Mouse (Mus musculus) brain, embryonic 14.5 days (tissue): ENCODE results near the gene Kdm7a. TPM values are rescaled to one million over a fixed set of nuclear protein-coding genes. Genes with fewer than 3 reads are reported as not detected.

ENCODE experiments used
- DNase-seq: peaks from one replicate; pipeline ENCODE4 v3.0.0-alpha.2; 2011; ENCODE audit warnings: low read depth
- CTCF ChIP-seq: fragments of 200-500 bp; IDR thresholded peaks from 2 replicates; pipeline ENCODE4 v1.5.1; 2012; ENCODE audit warnings: inconsistent platforms, mild to moderate bottlenecking, moderate library complexity, borderline replicate concordance; ENCODE audit not compliant: insufficient read depth, insufficient read length; ENCODE audit errors: extremely low read depth
- POLR2A ChIP-seq: fragments of 200-500 bp; IDR thresholded peaks from 2 replicates; pipeline ENCODE4 v1.6.1; 2012; ENCODE audit warnings: mild to moderate bottlenecking, inconsistent platforms, borderline replicate concordance; ENCODE audit not compliant: poor library complexity, insufficient read depth, insufficient read length, severe bottlenecking; ENCODE audit errors: extremely low read depth
- polyA plus RNA-seq: library from polyadenylated mRNA; depleted of rRNA; stranded (reverse); fragments of >200 nt; gene quantifications from 2 replicates; pipeline ENCODE4 v1.2.3, GENCODE M21; 2012

The Kdm7a gene
- polyA plus RNA-seq, 1 experiment = 9.6 TPM

- peak; percentile 95 for DNase-seq
- TF ChIP-seq POLR2A = 0 out of 2 replicates have a peak, but pooled peaks have one; percentile 27
- peak; percentile 65; the same call in 1 of the 2 replicates for TF ChIP-seq CTCF
Observed at GRCm38 (mm10) chr6:39205064-39205649, 1.4 kb downstream of the Kdm7a start.

GRCm38 (mm10) chr6:39204444-39204843 is 2.1 kb downstream of the Kdm7a start:
- TF ChIP-seq POLR2A (no peak), CTCF (no peak)
- DNase-seq = no peak

- no peak for DNase-seq
- no peak for TF ChIP-seq POLR2A
- TF ChIP-seq CTCF = no peak
Observed at GRCm38 (mm10) chr6:39203236-39203635, 3.4 kb downstream of the Kdm7a start.

- no peak for DNase-seq
- TF ChIP-seq POLR2A (no peak), CTCF (no peak)
Observed at GRCm38 (mm10) chr6:39193006-39193405, 13.6 kb downstream of the Kdm7a start.

- DNase-seq = no peak
- TF ChIP-seq CTCF (no peak), POLR2A (no peak)
Observed at GRCm38 (mm10) chr6:39191518-39191917, 15.1 kb downstream of the Kdm7a start.

- peak; percentile 26 for DNase-seq
- TF ChIP-seq POLR2A (no peak), CTCF (peak; percentile 39; the same call in 1 of the 2 replicates)
Observed at GRCm38 (mm10) chr6:39187227-39187626, 19.4 kb downstream of the Kdm7a start.

- no peak for DNase-seq
- no peak for TF ChIP-seq CTCF
- no peak for TF ChIP-seq POLR2A
Observed at GRCm38 (mm10) chr6:39169089-39169488, 37.5 kb downstream of the Kdm7a start.

GRCm38 (mm10) chr6:39164891-39165290 is 41.7 kb downstream of the Kdm7a start:
- no peak for DNase-seq
- TF ChIP-seq POLR2A (no peak), CTCF (no peak)

- no peak for DNase-seq
- TF ChIP-seq CTCF = no peak
- TF ChIP-seq POLR2A = no peak
Observed at GRCm38 (mm10) chr6:39161975-39162374, 44.6 kb downstream of the Kdm7a start.

- DNase-seq = peak; percentile 37
Observed at GRCm38 (mm10) chr6:39146041-39146440, 60.5 kb downstream of the Kdm7a start.

GRCm38 (mm10) chr6:39132556-39132955 is 74.0 kb downstream of the Kdm7a start:
- no peak for DNase-seq
- TF ChIP-seq CTCF = no peak

More at GRCm38 (mm10) chr6:39146041-39146440, 60.5 kb downstream of the Kdm7a start:
- TF ChIP-seq POLR2A (no peak), CTCF (peak; percentile 15; the same call in 1 of the 2 replicates)

- TF ChIP-seq CTCF (no peak), POLR2A (no peak)
- no peak for DNase-seq
Observed at GRCm38 (mm10) chr6:39131480-39131879, 75.1 kb downstream of the Kdm7a start.

- no peak for DNase-seq
- TF ChIP-seq POLR2A (no peak), CTCF (no peak)
Observed at GRCm38 (mm10) chr6:39124719-39125118, 81.9 kb downstream of the Kdm7a start.

GRCm38 (mm10) chr6:39120685-39121084 is 85.9 kb downstream of the Kdm7a start:
- peak; percentile 4 for DNase-seq

More at GRCm38 (mm10) chr6:39120685-39121084, 85.9 kb downstream of the Kdm7a start:
- TF ChIP-seq CTCF (no peak), POLR2A (no peak)
